Mouse (Mus musculus) left cerebral cortex, adult 18-20 months (tissue): ENCODE measurements around the gene Itpr1. TPM values are rescaled to one million over a fixed set of nuclear protein-coding genes. Genes with fewer than 3 reads are reported as not detected.

Source experiments
- DNase-seq, 2 experiments: peaks; one replicate each; pipeline ENCODE4 v3.0.0; 2021 to 2022; ENCODE audit warnings: low spot score in 2 of 2, mixed read lengths in 1 of 2
- total RNA-seq, 2 experiments: library from RNA; stranded (reverse); gene quantifications; 2 replicates each; pipeline ENCODE4 v1.2.3; 2021

Itpr1 gene
- total RNA-seq, 2 experiments from 2014 or later: 477 to 491 TPM

GRCm38 (mm10) chr6:108238011-108238410 is 25.1 kb downstream of the Itpr1 start:
- DNase-seq: no peak

GRCm38 (mm10) chr6:108239056-108239455 is 26.2 kb downstream of the Itpr1 start:
- DNase-seq: no peak

- DNase-seq: no peak
Observed at GRCm38 (mm10) chr6:108240004-108240403, 27.1 kb downstream of the Itpr1 start.

GRCm38 (mm10) chr6:108240754-108241153 is 27.9 kb downstream of the Itpr1 start:
- DNase-seq: no peak

- no peak for DNase-seq
Observed at GRCm38 (mm10) chr6:108244571-108244970, 31.7 kb downstream of the Itpr1 start.

- no peak for DNase-seq
Observed at GRCm38 (mm10) chr6:108246369-108247085, 33.6 kb downstream of the Itpr1 start.

GRCm38 (mm10) chr6:108247211-108247610 is 34.3 kb downstream of the Itpr1 start:
- no peak for DNase-seq

GRCm38 (mm10) chr6:108248519-108248918 is 35.6 kb downstream of the Itpr1 start:
- no peak for DNase-seq

- no peak for DNase-seq
Observed at GRCm38 (mm10) chr6:108249031-108249917, 36.4 kb downstream of the Itpr1 start.

- DNase-seq: no peak
Observed at GRCm38 (mm10) chr6:108249918-108250225, 37.0 kb downstream of the Itpr1 start.

GRCm38 (mm10) chr6:108250416-108250815 is 37.5 kb downstream of the Itpr1 start:
- DNase-seq: no peak

- DNase-seq: no peak
Observed at GRCm38 (mm10) chr6:108252565-108253360, 39.9 kb downstream of the Itpr1 start.

- no peak for DNase-seq
Observed at GRCm38 (mm10) chr6:108254132-108255064, 41.5 kb downstream of the Itpr1 start.

- no peak for DNase-seq
Observed at GRCm38 (mm10) chr6:108255880-108256279, 43.0 kb downstream of the Itpr1 start.

- no peak for DNase-seq
Observed at GRCm38 (mm10) chr6:108257225-108257624, 44.3 kb downstream of the Itpr1 start.

GRCm38 (mm10) chr6:108258631-108259030 is 45.7 kb downstream of the Itpr1 start:
- DNase-seq: no peak

- no peak for DNase-seq
Observed at GRCm38 (mm10) chr6:108259671-108260070, 46.8 kb downstream of the Itpr1 start.

GRCm38 (mm10) chr6:108261506-108261905 is 48.6 kb downstream of the Itpr1 start:
- DNase-seq: no peak

- no peak for DNase-seq
Observed at GRCm38 (mm10) chr6:108264164-108264563, 51.3 kb downstream of the Itpr1 start.

- no peak for DNase-seq
Observed at GRCm38 (mm10) chr6:108273451-108273850, 60.6 kb downstream of the Itpr1 start.
